Mouse (Mus musculus): Measurements from ENCODE around the gene Ppp2r5e.

Gene Ppp2r5e

DNA sequence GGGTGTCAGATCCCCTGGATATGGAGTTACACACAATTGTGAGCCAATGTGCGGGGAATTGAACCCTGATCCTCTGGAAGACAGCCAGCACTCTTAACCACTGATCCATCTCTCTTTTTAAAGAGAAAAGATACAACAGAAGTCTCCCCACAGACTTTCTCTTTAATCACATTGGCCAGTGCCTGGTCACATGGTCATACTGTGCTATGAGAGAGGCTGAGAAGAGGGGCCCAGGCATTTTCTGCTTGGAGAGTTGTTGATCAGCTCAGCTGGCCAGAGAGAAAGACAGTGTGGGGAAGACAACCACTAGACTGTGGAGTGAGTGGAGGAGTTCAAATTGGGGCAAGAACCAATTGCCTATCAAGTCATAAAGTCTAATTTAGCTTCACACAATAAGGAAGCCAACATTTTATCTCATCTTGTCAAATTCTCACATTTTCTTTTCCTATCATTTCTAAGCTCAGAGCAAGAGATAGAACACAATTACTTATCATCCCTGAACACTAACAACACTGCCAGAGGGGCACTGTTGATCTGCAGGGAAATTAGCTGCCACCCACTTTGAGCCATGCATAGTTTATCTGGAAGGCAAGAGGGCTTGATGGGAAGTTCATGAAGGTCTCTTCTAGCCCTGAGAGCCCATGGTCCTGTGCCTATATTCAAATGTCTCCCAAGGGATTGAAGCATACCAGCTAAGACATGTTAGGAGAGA lies 166.2 kb downstream of the Ppp2r5e start:
- no peak for DNase-seq (ENCODE audit: low spot score)

DNA sequence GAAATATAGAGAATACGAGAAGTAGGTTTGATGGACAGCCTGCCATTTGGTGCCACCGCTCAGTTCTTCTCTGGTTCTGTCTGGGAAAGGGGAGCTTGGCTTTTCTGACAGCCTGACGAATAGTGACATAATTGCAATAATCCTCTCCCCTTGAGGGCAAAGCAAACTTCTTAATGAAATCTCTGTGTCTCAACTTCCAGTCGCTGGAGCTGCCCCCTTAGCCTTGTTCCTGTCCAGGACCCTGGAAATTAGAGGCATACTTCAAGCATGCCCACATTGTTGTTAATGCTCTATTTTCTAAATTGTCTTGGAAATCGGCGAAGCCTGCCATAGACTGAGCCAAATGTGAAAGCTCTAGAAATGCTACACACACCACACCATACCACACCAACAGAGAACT lies 167.3 kb downstream of the Ppp2r5e start:
- DNase-seq (ENCODE audit: low spot score) = no peak

DNA sequence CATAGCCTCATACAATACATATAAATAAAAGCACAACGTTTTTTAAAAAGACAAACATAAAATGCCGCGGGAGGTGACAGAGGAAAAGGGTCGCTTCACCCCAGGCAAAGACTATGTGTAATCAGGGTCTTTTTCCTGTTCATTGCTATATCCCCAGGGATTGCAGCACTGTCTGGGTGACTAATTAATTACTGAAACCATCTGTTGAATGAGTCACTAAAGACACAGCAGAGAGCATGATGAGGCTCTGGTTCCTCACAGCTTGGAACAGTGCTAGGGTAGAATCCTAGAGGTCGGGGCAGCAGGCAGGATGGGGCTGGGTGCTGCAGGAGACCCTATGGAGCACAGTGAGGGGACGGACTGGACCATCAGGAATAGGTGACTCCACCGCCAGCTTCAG lies 170.2 kb downstream of the Ppp2r5e start:
- DNase-seq (ENCODE audit: low spot score) = no peak

DNA sequence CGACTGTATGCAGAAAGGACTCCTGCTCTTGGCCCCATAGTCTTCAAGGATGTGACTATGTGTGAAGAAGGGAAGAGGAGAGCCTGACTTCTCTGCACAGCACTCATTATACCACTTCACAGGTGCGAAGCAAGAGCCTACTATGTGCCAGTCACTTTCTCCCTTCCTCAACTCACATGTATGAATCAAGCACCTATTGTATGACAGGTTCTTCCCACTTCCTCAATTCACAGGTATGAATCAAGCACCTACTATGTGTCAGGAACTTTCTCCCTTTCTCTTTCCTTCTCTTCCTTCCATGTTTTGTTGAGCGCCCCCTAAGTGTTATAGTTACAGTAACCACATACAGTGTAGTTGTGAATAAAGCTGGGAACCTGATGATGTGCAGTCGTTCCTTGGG lies 171.2 kb downstream of the Ppp2r5e start:
- no peak for DNase-seq (ENCODE audit: low spot score)

DNA sequence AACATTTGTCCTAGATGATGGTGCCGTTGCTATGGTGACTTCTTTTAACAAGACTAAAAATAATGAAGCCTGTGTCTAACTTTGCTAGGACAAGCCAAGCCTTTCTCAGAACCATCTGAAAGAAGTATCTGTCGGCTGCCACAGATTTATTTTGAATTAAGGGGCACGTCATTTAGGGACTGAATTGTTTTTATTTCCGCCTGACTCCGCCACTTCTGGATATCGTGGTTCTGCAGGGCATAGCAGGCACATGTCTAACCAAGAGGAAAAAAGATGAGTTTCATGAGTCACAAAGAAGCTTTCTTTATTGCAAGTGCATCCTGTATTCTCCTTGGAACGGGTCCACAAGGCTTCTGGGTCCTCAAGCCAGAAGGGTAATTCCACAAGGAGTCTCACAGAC lies 171.7 kb downstream of the Ppp2r5e start:
- no peak for DNase-seq (ENCODE audit: low spot score)

DNA sequence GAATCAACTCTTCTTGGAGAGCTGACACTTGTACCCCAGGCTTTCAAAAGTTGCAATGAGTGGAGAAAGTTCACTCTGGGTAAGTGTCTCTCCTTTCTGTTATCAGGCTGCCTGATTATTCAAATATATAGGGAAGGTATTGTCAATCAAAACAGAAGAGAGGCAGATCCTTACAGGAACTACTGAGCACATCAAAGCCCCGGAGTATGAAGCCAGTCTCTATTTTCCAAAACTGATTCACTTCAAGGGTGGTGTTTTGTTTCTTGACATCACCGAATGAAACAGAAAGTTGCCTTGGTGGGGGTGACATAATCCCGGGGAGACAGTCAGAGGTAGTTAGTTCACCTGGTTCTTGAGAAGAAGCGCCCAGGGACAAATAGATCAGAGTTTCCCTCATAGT lies 179.4 kb downstream of the Ppp2r5e start, which contains the start of gene Gphb5:
Gene Gphb5, minus strand, starts transcription at position 101 of the 400 bp plus-strand sequence.
- no peak for DNase-seq (ENCODE audit: low spot score)

DNA sequence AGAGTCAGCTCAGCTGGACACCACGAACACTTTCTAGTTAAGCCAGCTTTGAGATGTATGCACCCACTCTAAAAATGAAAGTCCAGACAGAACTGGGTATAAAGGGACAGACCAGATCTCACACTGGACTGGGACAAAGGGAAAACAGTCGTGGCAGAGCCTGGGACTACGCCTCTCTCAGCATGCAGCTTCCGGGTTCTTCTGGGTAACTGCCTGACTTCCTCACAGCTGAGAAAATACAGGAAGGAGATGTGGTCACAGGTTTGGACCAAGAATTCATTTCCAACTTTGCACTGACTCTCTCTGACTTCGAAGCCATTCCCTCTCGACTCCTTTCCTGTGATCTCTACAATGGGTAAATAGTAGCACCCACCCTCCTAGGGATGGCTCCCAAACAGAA lies 181.1 kb downstream of the Ppp2r5e start:
- peak; percentile 27 for DNase-seq (ENCODE audit: low spot score)

DNA sequence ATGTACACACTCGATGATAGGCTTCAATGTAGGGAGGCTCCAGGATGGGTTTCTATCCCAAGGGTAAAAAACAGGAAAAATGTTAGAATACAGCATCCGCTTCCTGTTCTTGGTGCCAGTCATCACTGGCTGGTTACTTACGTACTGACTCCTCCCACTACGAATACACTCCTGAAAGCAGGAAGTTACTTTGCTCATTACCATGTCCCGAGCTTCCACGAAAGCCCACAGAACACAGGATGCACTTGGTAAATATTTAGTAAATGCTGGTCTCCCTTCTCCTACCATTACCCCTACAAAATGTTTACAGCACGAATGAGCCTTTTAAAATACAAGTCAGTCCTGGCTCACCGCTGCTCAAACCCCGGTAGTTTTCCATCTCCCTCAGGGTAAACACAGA lies 183.1 kb downstream of the Ppp2r5e start:
- no peak for DNase-seq (ENCODE audit: low spot score)

All from adipocyte (in vitro differentiated cells).